ENCODE assay signal across 13 mouse cellular contexts in the genomic region with DNA sequence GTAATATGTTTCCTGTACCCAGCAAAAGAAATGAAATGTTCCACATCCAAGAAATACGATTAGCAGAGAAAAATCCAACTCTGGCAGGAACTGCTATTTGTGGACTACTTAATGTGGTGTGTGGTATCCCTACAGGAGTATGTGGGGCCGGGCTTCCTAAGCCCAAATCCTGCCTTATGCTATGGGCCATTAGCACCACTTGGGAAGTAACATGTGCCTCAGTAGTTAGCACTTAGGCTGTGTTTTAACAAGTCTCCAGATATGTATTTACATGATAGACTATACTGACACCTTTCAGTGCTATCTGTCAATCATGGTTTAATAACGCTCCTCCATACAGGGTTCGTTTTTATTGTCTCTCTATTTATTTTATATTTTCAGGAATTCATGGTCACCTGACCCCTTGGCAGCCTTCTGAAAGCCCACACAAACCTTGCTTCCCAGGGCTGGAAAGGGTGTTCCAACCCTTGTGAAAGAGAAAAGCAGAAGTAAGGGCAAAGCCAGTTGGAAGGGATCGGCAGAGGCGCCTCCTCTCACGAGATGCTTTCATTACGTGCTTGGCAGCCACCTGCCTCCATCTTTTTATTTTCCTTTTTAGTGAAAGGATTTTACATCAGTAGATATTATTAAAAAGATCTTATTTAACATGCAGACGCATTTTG.
DNase-seq lines count a peak whose midpoint lies in the region; ATAC-seq lines count a peak whose summit lies in the region.
"Had no signal": no experiment of that assay in that cellular context is flagged by ENCODE, and none has a peak within 500 bp of the region (broad histone marks: within the 10 kb centered on the region; RNA-seq: fewer than 3 reads in every experiment).

No protein-coding gene starts in this region.

- H3K27ac ChIP-seq in forebrain, embryonic 13.5 days, result peak overlapping the region; percentile 88
- no peak overlapping the region for H3K27ac ChIP-seq in forebrain, embryonic 11.5 days (ENCODE audit: low read depth, low read length)
- peak overlapping the region; percentile 84 for H3K27ac ChIP-seq in liver, embryonic 16.5 days (ENCODE audit: low read length)
- no peak overlapping the region for H3K27ac ChIP-seq in liver, embryonic 12.5 days
- peak overlapping the region; percentile 93 for H3K27ac ChIP-seq in forebrain, embryonic 15.5 days (replicated peaks)
- peak overlapping the region; percentile 69 for H3K27ac ChIP-seq in midbrain, embryonic 15.5 days
- H3K27ac ChIP-seq: kidney, postnatal 0 days; stomach, embryonic 15.5 days had no signal

- H3K27me3 ChIP-seq in forebrain, embryonic 13.5 days, result no peaks in the 10 kb centered on the region
- no peaks in the 10 kb centered on the region for H3K27me3 ChIP-seq in forebrain, embryonic 11.5 days (ENCODE audit: control insufficient read depth, insufficient read depth, low read length)
- no peaks in the 10 kb centered on the region for H3K27me3 ChIP-seq in liver, embryonic 16.5 days (ENCODE audit: control insufficient read depth, insufficient read depth, low read depth, low read length)
- no peaks in the 10 kb centered on the region for H3K27me3 ChIP-seq in liver, embryonic 12.5 days (replicated peaks)
- no peaks in the 10 kb centered on the region for H3K27me3 ChIP-seq in forebrain, embryonic 15.5 days
- H3K27me3 ChIP-seq in midbrain, embryonic 15.5 days (replicated peaks), result no peaks in the 10 kb centered on the region
- H3K27me3 ChIP-seq: midbrain, embryonic 12.5 days; stomach, embryonic 15.5 days had no signal

- ATAC-seq in forebrain, embryonic 13.5 days, result peak; percentile 75
- no peak for ATAC-seq in forebrain, embryonic 11.5 days (replicated peaks; ENCODE audit: low FRiP score)
- no peak for ATAC-seq in liver, embryonic 16.5 days (ENCODE audit: low read depth)
- ATAC-seq in liver, embryonic 12.5 days, result no peak
- ATAC-seq in forebrain, embryonic 15.5 days (replicated peaks), result peak; percentile 78
- no peak; the same call in 1 of the 2 replicates for ATAC-seq in midbrain, embryonic 15.5 days (replicated peaks)

- no peak for DNase-seq in forebrain, embryonic 11.5 days (ENCODE audit: low spot score)
- DNase-seq in spleen, postnatal 4 days (ENCODE audit: low spot score in 2 of 2), result no peak
- DNase-seq in thymus, postnatal 25 days, result no peak
- DNase-seq: embryo, embryonic 11 days; heart, postnatal 14 days had no signal

- H3K4me2 ChIP-seq in forebrain, embryonic 13.5 days, result peak overlapping the region; percentile 34
- H3K4me2 ChIP-seq in forebrain, embryonic 11.5 days (ENCODE audit: low read depth, low read length, severe bottlenecking), result no peak overlapping the region
- H3K4me2 ChIP-seq in liver, embryonic 16.5 days (ENCODE audit: low read depth, low read length), result no peak overlapping the region
- no peak overlapping the region for H3K4me2 ChIP-seq in liver, embryonic 12.5 days
- H3K4me2 ChIP-seq in forebrain, embryonic 15.5 days (replicated peaks), result peak overlapping the region; percentile 36
- peak overlapping the region; percentile 21; the same call in 1 of the 2 replicates for H3K4me2 ChIP-seq in midbrain, embryonic 15.5 days
- H3K4me2 ChIP-seq: midbrain, embryonic 12.5 days; stomach, embryonic 15.5 days had no signal

- WGBS in forebrain, embryonic 13.5 days, result 55% methylated on average over 9 of the region's 9 CpGs
- 90% methylated on average over 9 of the region's 9 CpGs for WGBS in forebrain, embryonic 11.5 days
- WGBS in liver, embryonic 16.5 days (ENCODE audit: insufficient replicate concordance), result 62% methylated on average over 9 of the region's 9 CpGs
- WGBS in liver, embryonic 12.5 days (ENCODE audit: insufficient replicate concordance), result 72% methylated on average over 9 of the region's 9 CpGs
- 30% methylated on average over 9 of the region's 9 CpGs for WGBS in forebrain, embryonic 15.5 days
- 73% methylated on average over 9 of the region's 9 CpGs for WGBS in midbrain, embryonic 15.5 days

- H3K9me3 ChIP-seq in forebrain, embryonic 13.5 days (replicated peaks), result no peaks in the 10 kb centered on the region
- no peaks in the 10 kb centered on the region for H3K9me3 ChIP-seq in forebrain, embryonic 11.5 days (ENCODE audit: control insufficient read depth, low read length)
- no peaks in the 10 kb centered on the region for H3K9me3 ChIP-seq in liver, embryonic 16.5 days (replicated peaks; ENCODE audit: control insufficient read depth, low read length)
- H3K9me3 ChIP-seq in liver, embryonic 12.5 days (replicated peaks), result no peaks in the 10 kb centered on the region
- H3K9me3 ChIP-seq in forebrain, embryonic 15.5 days, result no peaks in the 10 kb centered on the region
- no peaks in the 10 kb centered on the region for H3K9me3 ChIP-seq in midbrain, embryonic 15.5 days
- H3K9me3 ChIP-seq: midbrain, embryonic 12.5 days; stomach, embryonic 15.5 days had no signal

- peaks cover 80% of the 10 kb centered on the region for H3K4me1 ChIP-seq in forebrain, embryonic 13.5 days
- H3K4me1 ChIP-seq in forebrain, embryonic 11.5 days (replicated peaks; ENCODE audit: control insufficient read depth, insufficient read depth, low read length), result 0 out of 2 replicates have a peak, but pooled peaks cover 2% of the 10 kb centered on the region
- peaks cover 4% of the 10 kb centered on the region for H3K4me1 ChIP-seq in liver, embryonic 16.5 days (ENCODE audit: control insufficient read depth, low read depth, low read length)
- H3K4me1 ChIP-seq in liver, embryonic 12.5 days, result no peaks in the 10 kb centered on the region
- H3K4me1 ChIP-seq in forebrain, embryonic 15.5 days, result peaks cover 73% of the 10 kb centered on the region
- H3K4me1 ChIP-seq in midbrain, embryonic 15.5 days, result peaks cover 9% of the 10 kb centered on the region; the same call in 1 of the 2 replicates
- H3K4me1 ChIP-seq: stomach, embryonic 15.5 days had no signal

- H3K9ac ChIP-seq in forebrain, embryonic 13.5 days, result peak overlapping the region; percentile 26; the same call in 1 of the 2 replicates
- H3K9ac ChIP-seq in forebrain, embryonic 11.5 days (ENCODE audit: low read length), result no peak overlapping the region
- H3K9ac ChIP-seq in liver, embryonic 16.5 days (ENCODE audit: low read depth, low read length), result no peak overlapping the region
- no peak overlapping the region for H3K9ac ChIP-seq in liver, embryonic 12.5 days
- no peak overlapping the region for H3K9ac ChIP-seq in forebrain, embryonic 15.5 days (replicated peaks)
- no peak overlapping the region for H3K9ac ChIP-seq in midbrain, embryonic 15.5 days
- H3K9ac ChIP-seq: midbrain, embryonic 12.5 days; stomach, embryonic 15.5 days had no signal

- H3K4me3 ChIP-seq in forebrain, embryonic 13.5 days, result no peak overlapping the region
- H3K4me3 ChIP-seq in forebrain, embryonic 11.5 days (ENCODE audit: low read depth, low read length), result no peak overlapping the region
- no peak overlapping the region for H3K4me3 ChIP-seq in liver, embryonic 16.5 days (ENCODE audit: low read depth, low read length)
- H3K4me3 ChIP-seq in liver, embryonic 12.5 days, result no peak overlapping the region
- H3K4me3 ChIP-seq in forebrain, embryonic 15.5 days, result no peak overlapping the region; the same call in 1 of the 2 replicates
- no peak overlapping the region for H3K4me3 ChIP-seq in midbrain, embryonic 15.5 days
- H3K4me3 ChIP-seq: midbrain, embryonic 12.5 days; stomach, embryonic 15.5 days had no signal

- no peaks in the 10 kb centered on the region for H3K36me3 ChIP-seq in forebrain, embryonic 13.5 days (ENCODE audit: poor library complexity, severe bottlenecking)
- no peaks in the 10 kb centered on the region for H3K36me3 ChIP-seq in forebrain, embryonic 11.5 days (ENCODE audit: control insufficient read depth, insufficient read depth, low read length)
- H3K36me3 ChIP-seq in liver, embryonic 16.5 days (ENCODE audit: control insufficient read depth, insufficient read depth), result no peaks in the 10 kb centered on the region
- no peaks in the 10 kb centered on the region for H3K36me3 ChIP-seq in liver, embryonic 12.5 days
- H3K36me3 ChIP-seq in forebrain, embryonic 15.5 days, result no peaks in the 10 kb centered on the region
- H3K36me3 ChIP-seq in midbrain, embryonic 15.5 days (replicated peaks), result no peaks in the 10 kb centered on the region
- H3K36me3 ChIP-seq: midbrain, embryonic 12.5 days; stomach, embryonic 15.5 days had no signal

Comparison
In these comparisons a context has a peak if more than half of its experiments do, and no peak if none do; other contexts are left out.
1. ATAC-seq: peak in forebrain, embryonic 13.5 days (single experiment) and forebrain, embryonic 15.5 days (single experiment); none in forebrain, embryonic 11.5 days (single experiment), liver, embryonic 16.5 days (single experiment), liver, embryonic 12.5 days (single experiment) and midbrain, embryonic 15.5 days (single experiment).
2. H3K27ac ChIP-seq: peak in forebrain, embryonic 13.5 days (single experiment), liver, embryonic 16.5 days (single experiment), forebrain, embryonic 15.5 days (single experiment) and midbrain, embryonic 15.5 days (single experiment); none in forebrain, embryonic 11.5 days (single experiment) and liver, embryonic 12.5 days (single experiment).
3. H3K4me2 ChIP-seq: peak in forebrain, embryonic 13.5 days (single experiment), forebrain, embryonic 15.5 days (single experiment) and midbrain, embryonic 15.5 days (single experiment); none in forebrain, embryonic 11.5 days (single experiment), liver, embryonic 16.5 days (single experiment) and liver, embryonic 12.5 days (single experiment).